Mouse (Mus musculus) intestine, postnatal 0 days (tissue): Measurements from ENCODE around the gene Efcc1. TPM values are rescaled to one million over a fixed set of nuclear protein-coding genes. Genes with fewer than 3 reads are reported as not detected.

Experiments used
- ATAC-seq: fragments of 200-750 bp; cut with Nextera tagmentation; 2 replicates; pipeline ENCODE4 v1.8.0; 2017; ENCODE audit warnings: mild to moderate bottlenecking, moderate TSS enrichment, moderate library complexity
- H3K27ac ChIP-seq: fragments of 300-500 bp; sonication (generic); 2 replicates; pipeline ENCODE4 v1.5.1; 2014; ENCODE audit warnings: mild to moderate bottlenecking, low read depth, low read length, moderate library complexity
- H3K27me3 ChIP-seq: fragments of 300-500 bp; sonication (generic); replicated peaks from 2 replicates; pipeline ENCODE4 v1.6.1; 2014; ENCODE audit warnings: low read length, mixed read lengths; ENCODE audit not compliant: control insufficient read depth, insufficient read depth
- H3K36me3 ChIP-seq: fragments of 300-500 bp; sonication (generic); 2 replicates; pipeline ENCODE4 v1.6.1; 2014; ENCODE audit warnings: mild to moderate bottlenecking, moderate library complexity; ENCODE audit not compliant: control insufficient read depth, insufficient read depth
- H3K4me1 ChIP-seq: fragments of 300-500 bp; sonication (generic); replicated peaks from 2 replicates; pipeline ENCODE4 v1.6.1; 2014; ENCODE audit warnings: antibody characterized with exemption, low read length, mixed read lengths; ENCODE audit not compliant: control insufficient read depth, insufficient read depth
- H3K4me2 ChIP-seq: fragments of 300-500 bp; sonication (generic); replicated peaks from 2 replicates; pipeline ENCODE4 v1.6.1; 2014; ENCODE audit warnings: low read depth, mild to moderate bottlenecking, moderate library complexity
- H3K4me3 ChIP-seq: fragments of 300-500 bp; sonication (generic); 2 replicates; pipeline ENCODE4 v1.5.1; 2014; ENCODE audit warnings: low read depth, low read length
- H3K9ac ChIP-seq: fragments of 300-500 bp; sonication (generic); 2 replicates; pipeline ENCODE4 v1.6.1; 2014; ENCODE audit warnings: mild to moderate bottlenecking, low read depth, low read length
- H3K9me3 ChIP-seq: fragments of 300-500 bp; sonication (generic); 2 replicates; pipeline ENCODE4 v1.6.1; 2016; ENCODE audit warnings: mixed run types; ENCODE audit not compliant: control insufficient read depth
- CTCF ChIP-seq: sonication (generic); IDR thresholded peaks from 2 replicates; pipeline ENCODE4 v1.5.1; 2016; ENCODE audit warnings: low read depth, mild to moderate bottlenecking, control low read depth, antibody characterized with exemption, moderate library complexity
- WGBS: fragments of 180-500 bp; shearing (Covaris S2); extraction: QIAGEN DNeasy Blood & Tissue Kit; methylation state at CpG from one replicate; pipeline ENCODE4 v1.1.7; 2014; 5-methylcytosine and 5-hydroxymethylcytosine counted together
- polyA plus RNA-seq: library from polyadenylated mRNA; unstranded; fragments of >200 nt; fragmentation: Nextera tagmentation; extraction: Ambion mirVana; gene quantifications from 2 replicates; pipeline ENCODE4 v1.2.1, GENCODE M21; 2015

The Efcc1 gene
- polyA plus RNA-seq, 1 experiment from 2014 or later, result 0.86 TPM

GRCm38 (mm10) chr6:87804886-87805285 is 74.2 kb downstream of the Efcc1 start:
- Histone ChIP-seq H3K4me1 (0 out of 2 replicates have a peak, but pooled peaks cover 6% of the 10 kb centered on the region), H3K4me3 (no peak overlapping the region), H3K27ac (no peak overlapping the region), H3K9me3 (no peaks in the 10 kb centered on the region), H3K9ac (no peak overlapping the region), H3K4me2 (no peak overlapping the region), H3K27me3 (no peaks in the 10 kb centered on the region), H3K36me3 (peaks cover 8% of the 10 kb centered on the region; the same call in 1 of the 2 replicates)
- ATAC-seq, result no peak
- 68% methylated on average over 7 of the region's 7 CpGs for WGBS
- TF ChIP-seq CTCF, result no peak

- 89% methylated on average over 7 of the region's 7 CpGs for WGBS
- Histone ChIP-seq H3K27ac (no peak overlapping the region), H3K4me2 (no peak overlapping the region), H3K4me3 (no peak overlapping the region), H3K36me3 (peaks cover 8% of the 10 kb centered on the region; the same call in 1 of the 2 replicates), H3K9ac (no peak overlapping the region), H3K4me1 (0 out of 2 replicates have a peak, but pooled peaks cover 8% of the 10 kb centered on the region), H3K27me3 (no peaks in the 10 kb centered on the region), H3K9me3 (no peaks in the 10 kb centered on the region)
- no peak for ATAC-seq
- no peak for TF ChIP-seq CTCF
Observed at GRCm38 (mm10) chr6:87805448-87805847, 74.8 kb downstream of the Efcc1 start.

Other genes starting within 250 kb of the Efcc1 start
- gene Arhgap25, start 197.6 kb upstream of the Efcc1 start, polyA plus RNA-seq, result 1.5 and 2.1 TPM in 2 replicates
- 0.63 and 1.0 TPM in 2 replicates for gene Prokr1, start 140.1 kb upstream of the Efcc1 start, polyA plus RNA-seq
- 7.4 and 7.9 TPM in 2 replicates for gene Aplf, start 58.7 kb upstream of the Efcc1 start, polyA plus RNA-seq
- gene Gp9, start 47.2 kb downstream of the Efcc1 start, polyA plus RNA-seq, result 2.1 and 2.3 TPM in 2 replicates
- gene Rab43, start 81.3 kb downstream of the Efcc1 start, polyA plus RNA-seq, result 25.5 and 25.9 TPM in 2 replicates
- 1.3 and 2.0 TPM in 2 replicates for gene Gm45140, start 104.9 kb downstream of the Efcc1 start, polyA plus RNA-seq
- 24.5 and 26.4 TPM in 2 replicates for gene Isy1, start 107.9 kb downstream of the Efcc1 start, polyA plus RNA-seq
- 385 and 395 TPM in 2 replicates for gene Cnbp, start 120.2 kb downstream of the Efcc1 start, polyA plus RNA-seq
- gene Copg1, start 156.9 kb downstream of the Efcc1 start, polyA plus RNA-seq, result 88.5 and 89.5 TPM in 2 replicates
- 17.9 and 19.3 TPM in 2 replicates for gene Hmces, start 183.1 kb downstream of the Efcc1 start, polyA plus RNA-seq